Mouse (Mus musculus): ENCODE results near the gene Fam71f2. TPM values are rescaled to one million over a fixed set of nuclear protein-coding genes. Genes with fewer than 3 reads are reported as not detected.

Fam71f2 gene
- 0.92 TPM for polyA plus RNA-seq (2017; shearing (Covaris generic))

GRCm38 (mm10) chr6:29279293-29279692 is at the start of gene Fam71f2:
Gene Fam71f2 (plus strand): TSS chr6:29279593.

GRCm38 (mm10) chr6:29272312-29273072 is 6.9 kb upstream of the Fam71f2 start, which contains the start of gene Hilpda:
Gene Hilpda (plus strand): TSS chr6:29272488.

GRCm38 (mm10) chr6:29318879-29319278 is 39.5 kb downstream of the Fam71f2 start, which contains the start of gene Fam71f1:
Gene Fam71f1 (plus strand): TSS chr6:29319140.

Other genes with a start within 250 kb of the Fam71f2 start
- gene Lep, start 219.4 kb upstream of the Fam71f2 start, polyA plus RNA-seq (2017; shearing (Covaris generic)), result 0.11 TPM
- 66.1 TPM for gene Rbm28, start 114.6 kb upstream of the Fam71f2 start, polyA plus RNA-seq (2017; shearing (Covaris generic))
- gene Prrt4, start 100.0 kb upstream of the Fam71f2 start, polyA plus RNA-seq (2017; shearing (Covaris generic)), result 0.25 TPM
- gene Impdh1, start 63.2 kb upstream of the Fam71f2 start, polyA plus RNA-seq (2017; shearing (Covaris generic)), result 111 TPM
- 33.7 TPM for gene Hilpda, start 7.1 kb upstream of the Fam71f2 start, polyA plus RNA-seq (2017; shearing (Covaris generic))
- not detected for gene Fam71f1, start 39.5 kb downstream of the Fam71f2 start, polyA plus RNA-seq (2017; shearing (Covaris generic))
- 101 TPM for gene Calu, start 68.5 kb downstream of the Fam71f2 start, polyA plus RNA-seq (2017; shearing (Covaris generic))
- gene Opn1sw, start 108.9 kb downstream of the Fam71f2 start, polyA plus RNA-seq (2017; shearing (Covaris generic)), result 0.17 TPM
- 1.4 TPM for gene Ccdc136, start 116.7 kb downstream of the Fam71f2 start, polyA plus RNA-seq (2017; shearing (Covaris generic))
- gene Flnc, start 153.7 kb downstream of the Fam71f2 start, polyA plus RNA-seq (2017; shearing (Covaris generic)), result 0.04 TPM
- 342 TPM for gene Atp6v1f, start 188.1 kb downstream of the Fam71f2 start, polyA plus RNA-seq (2017; shearing (Covaris generic))
- gene Atp6v1fnb, start 191.8 kb downstream of the Fam71f2 start, polyA plus RNA-seq (2017; shearing (Covaris generic)), result 0.43 TPM
- 0.51 TPM for gene Kcp, start 228.4 kb downstream of the Fam71f2 start, polyA plus RNA-seq (2017; shearing (Covaris generic))
- 27.7 TPM for gene Irf5, start 247.0 kb downstream of the Fam71f2 start, polyA plus RNA-seq (2017; shearing (Covaris generic))

Data from CD4-positive, CD25-positive, alpha-beta regulatory T cell (primary cell).